In genomic region chr4:80910481-80910870, GRCm38 (mm10) we compare ENCODE assay signal across 8 mouse cellular contexts. TPM values are rescaled to one million over a fixed set of nuclear protein-coding genes. Genes with fewer than 3 reads are reported as not detected.
DNase-seq lines count a peak whose midpoint lies in the region; ATAC-seq lines count a peak whose summit lies in the region.

Lurap1l (plus strand) TSS chr4:80910646.

- H3K9ac ChIP-seq in limb, embryonic 12.5 days (replicated peaks) = peak within 1 kb of the TSS; percentile 67
- H3K9ac ChIP-seq in midbrain, embryonic 16.5 days (ENCODE audit: low read depth, low read length) = peak within 1 kb of the TSS; percentile 92

- peak; percentile 2 for DNase-seq in cerebellum, adult 8-10 months
- no peak for DNase-seq in cerebellum, adult 11-12 months
- peak; percentile 27 for DNase-seq in embryo, embryonic 11.5 days (ENCODE audit: low read depth, low spot score)
- peak; percentile 42 to 48 for DNase-seq in heart, adult 18-20 months
- peak; percentile 66 for DNase-seq in kidney, adult 11 months
- peak; percentile 35 for DNase-seq in urinary bladder, adult 2 months (ENCODE audit: low spot score)

- H3K4me2 ChIP-seq in limb, embryonic 12.5 days = peak within 1 kb of the TSS; percentile 90
- peak within 1 kb of the TSS; percentile 69 for H3K4me2 ChIP-seq in midbrain, embryonic 16.5 days (ENCODE audit: low read length)

- H3K27ac ChIP-seq in limb, embryonic 12.5 days = peak within 1 kb of the TSS; percentile 75; the same call in 1 of the 2 replicates
- H3K27ac ChIP-seq in midbrain, embryonic 16.5 days (ENCODE audit: low read length) = peak within 1 kb of the TSS; percentile 96

- H3K4me3 ChIP-seq in limb, embryonic 12.5 days (replicated peaks) = peak within 1 kb of the TSS; percentile 66
- peak within 1 kb of the TSS; percentile 58 for H3K4me3 ChIP-seq in midbrain, embryonic 16.5 days (ENCODE audit: low read depth, low read length)

- no peaks in the 10 kb centered on the region for H3K9me3 ChIP-seq in limb, embryonic 12.5 days
- no peaks in the 10 kb centered on the region for H3K9me3 ChIP-seq in midbrain, embryonic 16.5 days (replicated peaks; ENCODE audit: control insufficient read depth, low read length, poor library complexity, severe bottlenecking)

- no peaks in the 10 kb centered on the region for H3K36me3 ChIP-seq in limb, embryonic 12.5 days
- no peaks in the 10 kb centered on the region for H3K36me3 ChIP-seq in midbrain, embryonic 16.5 days (ENCODE audit: control insufficient read depth, insufficient read depth, low read length)

- no peaks in the 10 kb centered on the region for H3K27me3 ChIP-seq in limb, embryonic 12.5 days
- H3K27me3 ChIP-seq in midbrain, embryonic 16.5 days (ENCODE audit: control insufficient read depth, insufficient read depth, low read depth, low read length) = no peaks in the 10 kb centered on the region

- ATAC-seq in limb, embryonic 12.5 days (ENCODE audit: insufficient number of reproducible peaks, insufficient read depth, low FRiP score, low TSS enrichment, low read depth) = no peak
- peak; percentile 40 for ATAC-seq in midbrain, embryonic 16.5 days

- H3K4me1 ChIP-seq in limb, embryonic 12.5 days (replicated peaks) = no peaks in the 10 kb centered on the region; the same call in 1 of the 2 replicates
- peaks cover 5% of the 10 kb centered on the region for H3K4me1 ChIP-seq in midbrain, embryonic 16.5 days (ENCODE audit: control insufficient read depth, insufficient read depth, low read length)

- 1% methylated on average over 10 of the region's 10 CpGs for WGBS in limb, embryonic 12.5 days
- under 1% methylated on average over 10 of the region's 10 CpGs for whole genome bisulfite sequencing in midbrain, embryonic 16.5 days

RNA-seq across cellular contexts. Expression of gene Lurap1l, which starts in this region (rescaled TPM):
- total RNA-seq in heart, adult 18-20 months (2021) = 1 to 10 TPM in 1 of 2 experiments, under 1 TPM in 1; 0.92 to 1.5 TPM
- polyA plus RNA-seq in limb, embryonic 12.5 days (2016; fragmentation: Nextera tagmentation; extraction: Ambion mirVana) = 4.2 and 4.7 TPM in 2 replicates
- polyA plus RNA-seq in midbrain, embryonic 16.5 days (2015; fragmentation: Nextera tagmentation; extraction: Ambion mirVana) = 8.4 and 9.0 TPM in 2 replicates
- polyA plus RNA-seq in urinary bladder, adult 2 months (2012; rRNA removed) = 29.9 and 31.4 TPM in 2 replicates
